8 mouse cellular contexts compared by ENCODE assay signal in the genomic region with DNA sequence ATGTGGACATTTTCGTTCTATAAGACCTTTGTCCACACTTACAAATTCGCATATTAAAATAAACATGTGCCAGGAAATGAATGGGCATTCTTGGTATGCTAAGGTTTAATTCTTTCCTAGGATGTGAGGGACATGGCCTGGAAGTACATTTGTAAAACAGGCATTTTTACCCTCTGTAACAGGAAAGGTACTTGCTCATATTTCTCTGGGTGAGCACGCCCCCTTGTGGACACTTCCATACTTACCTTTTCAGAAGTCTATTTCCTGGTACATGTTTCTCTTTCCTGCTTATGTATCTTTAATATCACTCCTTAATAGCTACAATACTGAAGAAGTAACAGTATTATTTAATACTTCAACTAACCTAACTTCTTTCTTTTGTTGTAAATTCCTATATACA.
DNase-seq lines count a peak whose midpoint lies in the region; ATAC-seq and TF ChIP-seq lines count a peak whose summit lies in the region.

No protein-coding gene starts in this region.

- no peak overlapping the region for H3K27ac ChIP-seq in midbrain, embryonic 14.5 days (replicated peaks; ENCODE audit: low read depth, low read length)
- no peak overlapping the region for H3K27ac ChIP-seq in midbrain, embryonic 15.5 days
- no peak overlapping the region for H3K27ac ChIP-seq in liver, adult 2 months (replicated peaks; ENCODE audit: insufficient read depth, low read depth, low read length)

- no peak overlapping the region for H3K4me2 ChIP-seq in midbrain, embryonic 14.5 days (ENCODE audit: low read length)
- H3K4me2 ChIP-seq in midbrain, embryonic 15.5 days, result no peak overlapping the region

- no peaks in the 10 kb centered on the region for H3K9me3 ChIP-seq in midbrain, embryonic 14.5 days (ENCODE audit: control insufficient read depth, low read length)
- H3K9me3 ChIP-seq in midbrain, embryonic 15.5 days, result no peaks in the 10 kb centered on the region

- H3K4me3 ChIP-seq in midbrain, embryonic 14.5 days (replicated peaks; ENCODE audit: low read depth, low read length), result no peak overlapping the region
- H3K4me3 ChIP-seq in midbrain, embryonic 15.5 days, result no peak overlapping the region
- no peak overlapping the region for H3K4me3 ChIP-seq in liver, adult 2 months (ENCODE audit: insufficient read depth, low read depth, low read length)

- H3K27me3 ChIP-seq in midbrain, embryonic 14.5 days (ENCODE audit: control insufficient read depth, insufficient read depth, low read length), result no peaks in the 10 kb centered on the region
- H3K27me3 ChIP-seq in midbrain, embryonic 15.5 days (replicated peaks), result no peaks in the 10 kb centered on the region
- no peaks in the 10 kb centered on the region for H3K27me3 ChIP-seq in liver, adult 2 months (ENCODE audit: control insufficient read depth, insufficient read depth, low read length)

- peak; percentile 52 for TF ChIP-seq CTCF in liver, adult 2 months (IDR thresholded peaks at IDR 0.05; ENCODE audit: low read depth, low read length)

- no peaks in the 10 kb centered on the region for H3K36me3 ChIP-seq in midbrain, embryonic 14.5 days (ENCODE audit: control insufficient read depth, insufficient read depth, low read length)
- no peaks in the 10 kb centered on the region for H3K36me3 ChIP-seq in midbrain, embryonic 15.5 days (replicated peaks)
- H3K36me3 ChIP-seq in liver, adult 2 months (ENCODE audit: control insufficient read depth, insufficient read depth, low read length), result no peaks in the 10 kb centered on the region

- 58% methylated on average over 3 of the region's 3 CpGs for WGBS in midbrain, embryonic 14.5 days
- WGBS in midbrain, embryonic 15.5 days, result 57% methylated on average over 3 of the region's 3 CpGs
- 63% methylated on average over 3 of the region's 3 CpGs for WGBS in liver, adult 2 months

- no peak for TF ChIP-seq POLR2A in liver, adult 2 months (IDR thresholded peaks at IDR 0.05; ENCODE audit: extremely low read depth, insufficient read depth, low read length)

- H3K9ac ChIP-seq in midbrain, embryonic 14.5 days (replicated peaks; ENCODE audit: low read length), result no peak overlapping the region
- no peak overlapping the region for H3K9ac ChIP-seq in midbrain, embryonic 15.5 days
- H3K9ac ChIP-seq in liver, adult 2 months (ENCODE audit: low read depth, low read length), result no peak overlapping the region

- no peaks in the 10 kb centered on the region for H3K79me2 ChIP-seq in liver, adult 2 months (ENCODE audit: control insufficient read depth, insufficient read depth, low read length)

- H3K4me1 ChIP-seq in midbrain, embryonic 14.5 days (ENCODE audit: control insufficient read depth, insufficient read depth, low read length), result no peaks in the 10 kb centered on the region
- H3K4me1 ChIP-seq in midbrain, embryonic 15.5 days, result no peaks in the 10 kb centered on the region
- no peaks in the 10 kb centered on the region for H3K4me1 ChIP-seq in liver, adult 2 months (ENCODE audit: control insufficient read depth, insufficient read depth, low read length)

- ATAC-seq in frontal cortex, adult (ENCODE audit: low TSS enrichment), result peak; percentile 55; the same call in 1 of the 2 replicates
- ATAC-seq in midbrain, embryonic 14.5 days (ENCODE audit: low FRiP score, low TSS enrichment), result no peak
- ATAC-seq in midbrain, embryonic 15.5 days (replicated peaks), result no peak

- no peak for DNase-seq in frontal cortex, postnatal 10 days (ENCODE audit: low spot score in 2 of 2)
- DNase-seq in midbrain, embryonic 14.5 days, result peak; percentile 66
- peak; percentile 49 to 57 for DNase-seq in adrenal gland, adult 18-20 months (ENCODE audit: low spot score in 2 of 2)
- peak; percentile 44 for DNase-seq in fibroblast of lung, adult 2 months (ENCODE audit: low read depth)
- DNase-seq in liver, adult 2 months (ENCODE audit: extremely low read depth, low read depth, low spot score), result peak; percentile 35
- peak; percentile 34 for DNase-seq in telencephalon, adult 2 months (ENCODE audit: low read depth, low spot score)

Comparison
In these comparisons a context has a peak if more than half of its experiments do, and no peak if none do; other contexts are left out.
1. DNase-seq: peak in midbrain, embryonic 14.5 days (single experiment), adrenal gland, adult 18-20 months (2 of 2), fibroblast of lung, adult 2 months (single experiment), liver, adult 2 months (single experiment) and telencephalon, adult 2 months (single experiment); none in frontal cortex, postnatal 10 days (0 of 2).